Mouse (Mus musculus) testis, postnatal 14 days (tissue): ENCODE results near the gene Lypd3.
"Not testable (repeated sequence)": the region's sequence is repeated elsewhere in the genome, so short reads cannot be mapped to it uniquely, and the experiment has no call there.

Experiments
- DNase-seq: peaks from one replicate; pipeline ENCODE4 v3.0.0; 2021; ENCODE audit warnings: low spot score

Lypd3 gene

DNA sequence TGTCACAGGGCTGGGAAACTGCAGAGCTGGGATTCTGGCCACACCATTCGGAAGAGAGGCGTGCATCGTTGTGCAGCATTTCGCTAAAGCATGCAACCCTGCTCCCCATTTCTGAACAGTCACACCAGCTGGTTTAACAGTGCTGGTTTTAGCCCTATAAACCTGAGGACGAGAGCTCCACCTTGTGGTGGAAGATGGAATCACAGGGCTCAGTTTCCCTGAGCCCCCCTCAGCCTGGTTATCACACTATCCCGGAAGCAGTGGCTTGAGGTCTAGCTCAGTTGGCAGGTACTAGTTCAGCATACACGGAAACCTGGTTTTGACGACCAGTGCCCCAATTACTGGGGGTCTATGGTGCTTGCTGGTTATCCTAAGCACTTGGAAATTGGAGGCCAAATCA, 26.2 kb downstream of the Lypd3 start:
- no peak for DNase-seq

GRCm38 (mm10) chr7:24664301-24664700, 28.0 kb downstream of the Lypd3 start:
- DNase-seq = no peak

DNA sequence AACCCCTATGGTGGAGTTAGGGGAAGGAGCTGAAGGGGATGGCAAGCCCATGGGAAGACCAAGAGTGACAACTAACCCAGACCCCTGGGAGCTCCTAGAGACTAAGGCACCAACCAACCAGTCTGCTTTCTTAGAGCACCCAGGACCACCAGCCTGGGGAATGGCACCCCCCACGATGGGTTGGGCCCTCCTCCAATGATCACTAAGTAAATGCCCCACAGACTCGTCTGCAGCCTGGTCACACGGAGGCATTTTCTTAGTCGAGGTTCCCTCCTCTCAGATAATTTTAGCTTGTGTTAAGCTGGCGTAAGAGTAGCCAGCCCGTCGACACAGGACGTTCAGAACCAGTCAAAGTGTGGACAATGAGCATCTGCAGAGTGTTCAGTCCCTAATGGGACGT, 28.6 kb downstream of the Lypd3 start:
- DNase-seq = no peak

- DNase-seq = peak; percentile 96
Observed at GRCm38 (mm10) chr7:24671944-24672439, 35.6 kb downstream of the Lypd3 start.

GRCm38 (mm10) chr7:24676575-24676974, 40.2 kb downstream of the Lypd3 start, which contains the start of gene Tex101:
TSS of gene Tex101 (minus strand) at chr7:24676675.
- no peak for DNase-seq

- not testable (repeated sequence) for DNase-seq
Observed at GRCm38 (mm10) chr7:24684121-24684520, 47.8 kb downstream of the Lypd3 start.

- not testable (repeated sequence) for DNase-seq
Observed at GRCm38 (mm10) chr7:24687519-24687918, 51.2 kb downstream of the Lypd3 start.
